Mouse (Mus musculus) MEL (cell line): ENCODE results near the gene Mecom. TPM values are rescaled to one million over a fixed set of nuclear protein-coding genes. Genes with fewer than 3 reads are reported as not detected.

ENCODE experiments used
- DNase-seq: peaks from one replicate; pipeline ENCODE4 v3.0.0; 2011; ENCODE audit warnings: low read depth, low spot score
- H3K27ac ChIP-seq: 2 replicates; pipeline ENCODE4 v1.5.1; 2012; ENCODE audit warnings: low read depth, mild to moderate bottlenecking, control low read depth, low read length, moderate library complexity; ENCODE audit not compliant: control insufficient read depth
- H3K27me3 ChIP-seq, 2 experiments: fragments of 150-350 bp in 1 of 2; sonication (generic) in 1 of 2; 2 replicates each; pipeline ENCODE4 v1.6.1; 2012; ENCODE audit warnings: low read length in 2 of 2, mild to moderate bottlenecking in 2 of 2, improper control_type of control experiment in 1 of 2, moderate library complexity in 1 of 2; ENCODE audit not compliant: insufficient read depth in 2 of 2, control insufficient read depth in 1 of 2
- H3K36me3 ChIP-seq, 2 experiments: 2 replicates each; pipeline ENCODE4 v1.6.1; 2012 to 2014; ENCODE audit warnings: low read length in 2 of 2, improper control_type of control experiment in 1 of 2, inconsistent platforms in 1 of 2, mild to moderate bottlenecking in 1 of 2; ENCODE audit not compliant: insufficient read depth in 2 of 2, control insufficient read depth in 1 of 2
- H3K4me1 ChIP-seq, 2 experiments: fragments of 150-350 bp in 1 of 2; sonication (generic) in 1 of 2; 2 replicates each; pipeline ENCODE4 v1.6.1; 2012; ENCODE audit warnings: low read length in 2 of 2, improper control_type of control experiment in 1 of 2, mild to moderate bottlenecking in 1 of 2; ENCODE audit not compliant: insufficient read depth in 2 of 2, control insufficient read depth in 1 of 2
- H3K4me3 ChIP-seq, 2 experiments: fragments of 150-350 bp in 1 of 2; sonication (generic) in 1 of 2; 2 replicates each; pipeline ENCODE4 v1.5.1; 2012; ENCODE audit warnings: low read depth in 2 of 2, low read length in 2 of 2, mild to moderate bottlenecking in 2 of 2, moderate library complexity in 2 of 2, control low read depth in 1 of 2, improper control_type of control experiment in 1 of 2; ENCODE audit not compliant: control insufficient read depth in 1 of 2, insufficient read depth in 1 of 2
- H3K79me2 ChIP-seq: 2 replicates; pipeline ENCODE4 v1.6.1; 2012; ENCODE audit warnings: mild to moderate bottlenecking, low read length, moderate library complexity; ENCODE audit not compliant: control insufficient read depth, poor library complexity, insufficient read depth
- H3K9ac ChIP-seq: 2 replicates; pipeline ENCODE4 v1.6.1; 2012; ENCODE audit warnings: low read depth, mild to moderate bottlenecking, control low read depth, low read length, moderate library complexity; ENCODE audit not compliant: control insufficient read depth, poor library complexity, severe bottlenecking
- H3K9me3 ChIP-seq: fragments of 150-350 bp; sonication (generic); replicated peaks from 2 replicates; pipeline ENCODE4 v1.6.1; 2012; ENCODE audit warnings: mild to moderate bottlenecking, low read length, improper control_type of control experiment, moderate library complexity; ENCODE audit not compliant: insufficient read depth
- BHLHE40 ChIP-seq: IDR thresholded peaks from 2 replicates; pipeline ENCODE4 v1.6.1; 2012; ENCODE audit warnings: low read depth, mild to moderate bottlenecking, inconsistent platforms, low read length, improper control_type of control experiment, borderline replicate concordance
- CHD1 ChIP-seq: IDR thresholded peaks from 2 replicates; pipeline ENCODE4 v1.6.1; 2012; ENCODE audit warnings: low read depth, mild to moderate bottlenecking, inconsistent platforms, low read length, improper control_type of control experiment
- GATA1 ChIP-seq: IDR thresholded peaks from 2 replicates; pipeline ENCODE4 v1.6.1; 2011; ENCODE audit warnings: low read depth, low read length, improper control_type of control experiment
- KAT2A ChIP-seq: conservative IDR thresholded peaks from 2 replicates; pipeline ENCODE4 v1.6.1; 2012; ENCODE audit warnings: low read depth, low read length, improper control_type of control experiment, inconsistent platforms
- MAZ ChIP-seq: IDR thresholded peaks from 2 replicates; pipeline ENCODE4 v1.6.1; 2012; ENCODE audit warnings: low read depth, mild to moderate bottlenecking, inconsistent platforms, low read length, improper control_type of control experiment
- MXI1 ChIP-seq: IDR thresholded peaks from 2 replicates; pipeline ENCODE4 v1.6.1; 2011; ENCODE audit warnings: mild to moderate bottlenecking, low read depth, low read length, improper control_type of control experiment
- MYC ChIP-seq: IDR thresholded peaks from 2 replicates; pipeline ENCODE4 v1.6.1; 2011; ENCODE audit warnings: low read depth, mild to moderate bottlenecking, low read length, improper control_type of control experiment, moderate library complexity
- NELFE ChIP-seq: IDR thresholded peaks from 2 replicates; pipeline ENCODE4 v1.6.1; 2011; ENCODE audit warnings: low read depth, low read length, improper control_type of control experiment
- NRF1 ChIP-seq: IDR thresholded peaks from 2 replicates; pipeline ENCODE4 v1.6.1; 2014; ENCODE audit warnings: low read depth, mild to moderate bottlenecking, inconsistent platforms, low read length, improper control_type of control experiment, moderate library complexity; ENCODE audit not compliant: poor library complexity, insufficient read depth, severe bottlenecking
- POLR2A ChIP-seq, 2 experiments: IDR thresholded peaks; 2 replicates each; pipeline ENCODE4 v1.6.1; 2011 to 2012; ENCODE audit warnings: low read length in 2 of 2, mild to moderate bottlenecking in 2 of 2, control low read depth in 1 of 2, improper control_type of control experiment in 1 of 2, low read depth in 1 of 2, moderate library complexity in 1 of 2; ENCODE audit not compliant: control insufficient read depth in 1 of 2, insufficient read depth in 1 of 2, poor library complexity in 1 of 2
- POLR2AphosphoS5 ChIP-seq: IDR thresholded peaks from 2 replicates; pipeline ENCODE4 v1.6.1; 2012; ENCODE audit warnings: low read depth, borderline replicate concordance, mild to moderate bottlenecking, inconsistent platforms, low read length, moderate library complexity, mixed read lengths
- RCOR1 ChIP-seq: IDR thresholded peaks from 2 replicates; pipeline ENCODE4 v1.6.1; 2012; ENCODE audit warnings: low read depth, mild to moderate bottlenecking, inconsistent platforms, low read length, improper control_type of control experiment
- SIN3A ChIP-seq: IDR thresholded peaks from 2 replicates; pipeline ENCODE4 v1.6.1; 2012; ENCODE audit warnings: low read length, improper control_type of control experiment, inconsistent platforms
- SMC3 ChIP-seq: IDR thresholded peaks from 2 replicates; pipeline ENCODE4 v1.6.1; 2011; ENCODE audit warnings: low read depth, low read length, improper control_type of control experiment
- TCF12 ChIP-seq: IDR thresholded peaks from 2 replicates; pipeline ENCODE4 v1.6.1; 2014; ENCODE audit warnings: low read depth, mild to moderate bottlenecking, inconsistent platforms, low read length, improper control_type of control experiment, moderate library complexity
- ZC3H11A ChIP-seq: IDR thresholded peaks from 2 replicates; pipeline ENCODE4 v1.6.1; 2012; ENCODE audit warnings: low read depth, mild to moderate bottlenecking, inconsistent platforms, low read length, improper control_type of control experiment
- ZKSCAN1 ChIP-seq: IDR thresholded peaks from 2 replicates; pipeline ENCODE4 v1.6.1; 2012; ENCODE audit warnings: low read depth, mild to moderate bottlenecking, inconsistent platforms, low read length, improper control_type of control experiment, moderate library complexity
- ZNF384 ChIP-seq: IDR thresholded peaks from 2 replicates; pipeline ENCODE4 v1.6.1; 2012; ENCODE audit warnings: low read depth, mild to moderate bottlenecking, inconsistent platforms, low read length, improper control_type of control experiment
- polyA plus RNA-seq, 2 experiments: library from polyadenylated mRNA; stranded (reverse) in 1 of 2; unstranded in 1 of 2; fragments of >175 nt in 1 of 2; fragments of >200 nt in 1 of 2; gene quantifications; 2 replicates each; pipeline versions ENCODE4 v1.2.1 to v1.2.4; 2012; ENCODE audit warnings: low replicate concordance in 2 of 2, low read depth in 1 of 2; ENCODE audit not compliant: insufficient read length in 2 of 2, insufficient read depth in 1 of 2, missing spikeins in 1 of 2
- total RNA-seq: library from RNA; depleted of rRNA; stranded (reverse); fragments of 300-350 nt; gene quantifications from 2 replicates; pipeline ENCODE4 v1.2.3, GENCODE M21; 2012

Gene Mecom
- total and polyA plus RNA-seq, 3 experiments, result 0.04 TPM; not detected in 2

GRCm38 (mm10) chr3:30051287-30051686 lies 496.5 kb downstream of the Mecom start:
- Histone ChIP-seq H3K79me2 (no peaks in the 10 kb centered on the region), H3K27ac (no peak overlapping the region), H3K4me3 (no peak overlapping the region), H3K9ac (no peak overlapping the region), H3K4me1 (no peaks in the 10 kb centered on the region), H3K36me3 (no peaks in the 10 kb centered on the region), H3K27me3 (no peaks in the 10 kb centered on the region), H3K9me3 (no peaks in the 10 kb centered on the region)
- TF ChIP-seq KAT2A, result no peak
- TF ChIP-seq SMC3, result no peak
- no peak for TF ChIP-seq MAZ
- TF ChIP-seq ZNF384, result no peak
- no peak for TF ChIP-seq BHLHE40
- no peak for DNase-seq

- Histone ChIP-seq H3K4me1 (no peaks in the 10 kb centered on the region), H3K36me3 (no peaks in the 10 kb centered on the region), H3K27ac (no peak overlapping the region), H3K4me3 (no peak overlapping the region), H3K9me3 (no peaks in the 10 kb centered on the region), H3K9ac (no peak overlapping the region), H3K79me2 (no peaks in the 10 kb centered on the region), H3K27me3 (no peaks in the 10 kb centered on the region)
- TF ChIP-seq NRF1 (no peak), ZC3H11A (no peak), CHD1 (no peak), POLR2A (IDR thresholded peaks at IDR 0.05; ENCODE audit: control insufficient read depth in 1 of 2, insufficient read depth in 1 of 2, low read depth in 1 of 2, low read length in 2 of 2, poor library complexity in 1 of 2) (no peak), GATA1 (no peak), BHLHE40 (no peak), MYC (no peak), TCF12 (no peak)
- no peak for DNase-seq
Measured at GRCm38 (mm10) chr3:30050795-30051194, 497.0 kb downstream of the Mecom start.

GRCm38 (mm10) chr3:30048792-30049191 lies 499.0 kb downstream of the Mecom start:
- no peaks in the 10 kb centered on the region for H3K79me2 ChIP-seq
- H3K27ac ChIP-seq, result no peak overlapping the region
- H3K4me1 ChIP-seq, result no peaks in the 10 kb centered on the region
- H3K9ac ChIP-seq, result no peak overlapping the region
- no peaks in the 10 kb centered on the region for H3K27me3 ChIP-seq
- H3K9me3 ChIP-seq, result no peaks in the 10 kb centered on the region
- no peaks in the 10 kb centered on the region for H3K36me3 ChIP-seq
- no peak overlapping the region for H3K4me3 ChIP-seq
- no peak for DNase-seq
- TF ChIP-seq NRF1 (no peak), SIN3A (no peak), POLR2AphosphoS5 (no peak), BHLHE40 (no peak), RCOR1 (no peak), CHD1 (no peak), MXI1 (no peak), NELFE (no peak), ZKSCAN1 (no peak), SMC3 (no peak)
